Mouse (Mus musculus) liver, embryonic 14.5 days (tissue): ENCODE data around the gene Ncam1. TPM values are rescaled to one million over a fixed set of nuclear protein-coding genes. Genes with fewer than 3 reads are reported as not detected.

Experiments used
- ATAC-seq: fragments of 200-750 bp; cut with Nextera tagmentation; 2 replicates; pipeline ENCODE4 v1.8.0; 2017; ENCODE audit warnings: moderate number of reproducible peaks, mild to moderate bottlenecking, moderate library complexity; ENCODE audit not compliant: insufficient read depth
- DNase-seq, 3 experiments: peaks; one replicate each; pipeline ENCODE4 v3.0.0-alpha.2; 2012 to 2013; ENCODE audit warnings: low read depth in 3 of 3, low spot score in 3 of 3
- H3K27ac ChIP-seq: fragments of 300-500 bp; sonication (generic); 2 replicates; pipeline ENCODE4 v1.5.1; 2014; ENCODE audit warnings: moderate library complexity, mild to moderate bottlenecking, control low read depth, inconsistent platforms
- H3K27me3 ChIP-seq: fragments of 300-500 bp; sonication (generic); 2 replicates; pipeline ENCODE4 v1.6.1; 2014; ENCODE audit warnings: mild to moderate bottlenecking, low read length, moderate library complexity; ENCODE audit not compliant: control insufficient read depth, insufficient read depth
- H3K36me3 ChIP-seq: fragments of 300-500 bp; sonication (generic); replicated peaks from 2 replicates; pipeline ENCODE4 v1.6.1; 2014; ENCODE audit warnings: low read depth; ENCODE audit not compliant: control insufficient read depth, insufficient read depth
- H3K4me1 ChIP-seq, 2 experiments: fragments of 200-500 bp in 1 of 2; fragments of 300-500 bp in 1 of 2; sonication (generic) in 1 of 2; replicated peaks; 2 replicates each; pipeline ENCODE4 v1.6.1; 2012 to 2014; ENCODE audit warnings: antibody characterized with exemption in 1 of 2, inconsistent platforms in 1 of 2, low read length in 1 of 2; ENCODE audit not compliant: control insufficient read depth in 2 of 2, insufficient read depth in 2 of 2
- H3K4me2 ChIP-seq: fragments of 300-500 bp; sonication (generic); 2 replicates; pipeline ENCODE4 v1.6.1; 2014; ENCODE audit warnings: low read depth, mild to moderate bottlenecking, control low read depth, moderate library complexity
- H3K4me3 ChIP-seq, 2 experiments: fragments of 200-500 bp in 1 of 2; fragments of 300-500 bp in 1 of 2; sonication (generic) in 1 of 2; 2 replicates each; pipeline ENCODE4 v1.5.1; 2012 to 2014; ENCODE audit warnings: low read depth in 2 of 2, low read length in 2 of 2, mild to moderate bottlenecking in 2 of 2, control low read depth in 1 of 2, inconsistent platforms in 1 of 2, moderate library complexity in 1 of 2; ENCODE audit not compliant: insufficient read depth in 1 of 2
- H3K9ac ChIP-seq: fragments of 300-500 bp; sonication (generic); replicated peaks from 2 replicates; pipeline ENCODE4 v1.6.1; 2014; ENCODE audit warnings: mild to moderate bottlenecking, control low read depth, moderate library complexity
- H3K9me3 ChIP-seq: fragments of 300-500 bp; sonication (generic); 2 replicates; pipeline ENCODE4 v1.6.1; 2016; ENCODE audit warnings: low read length, mixed read lengths; ENCODE audit not compliant: control insufficient read depth
- CTCF ChIP-seq: IDR thresholded peaks from 2 replicates; pipeline ENCODE4 v1.5.1; 2016; ENCODE audit warnings: antibody characterized with exemption, low read depth, control low read depth
- EP300 ChIP-seq: IDR thresholded peaks from 2 replicates; pipeline ENCODE4 v1.6.1; 2016; ENCODE audit warnings: antibody characterized with exemption, low read depth
- WGBS: fragments of 180-500 bp; shearing (Covaris S2); extraction: QIAGEN DNeasy Blood & Tissue Kit; methylation state at CpG from one replicate; pipeline ENCODE4 v1.1.7; 2014; ENCODE audit not compliant: insufficient replicate concordance; 5-methylcytosine and 5-hydroxymethylcytosine counted together
- polyA plus RNA-seq, 2 experiments: library from polyadenylated mRNA; depleted of rRNA in 1 of 2; stranded (reverse) in 1 of 2; unstranded in 1 of 2; fragments of >200 nt; fragmentation: Nextera tagmentation in 1 of 2; extraction: Ambion mirVana in 1 of 2; gene quantifications; 2 replicates each; pipeline versions ENCODE4 v1.2.1 to v1.2.3; 2012 to 2014

The Ncam1 gene
- polyA plus RNA-seq, 2 experiments: 0.60 to 1.9 TPM

- Histone ChIP-seq H3K27ac (no peak overlapping the region), H3K4me3 (no peak overlapping the region), H3K4me1 (no peaks in the 10 kb centered on the region), H3K27me3 (peaks cover 20% of the 10 kb centered on the region), H3K9me3 (no peaks in the 10 kb centered on the region), H3K4me2 (no peak overlapping the region), H3K36me3 (no peaks in the 10 kb centered on the region), H3K9ac (no peak overlapping the region)
- DNase-seq: no peak
- TF ChIP-seq EP300 (no peak), CTCF (no peak)
- no peak for ATAC-seq
- 44% methylated on average over 2 of the region's 2 CpGs for WGBS
These were observed 5.5 kb downstream of the Ncam1 start for GRCm38 (mm10) chr9:49793241-49793640.

- no peak for DNase-seq
- H3K9ac ChIP-seq: no peak overlapping the region
- H3K4me2 ChIP-seq: no peak overlapping the region
- no peaks in the 10 kb centered on the region for H3K9me3 ChIP-seq
- no peak for ATAC-seq
- H3K4me1 ChIP-seq: no peaks in the 10 kb centered on the region
- 53% methylated on average over 4 of the region's 4 CpGs for WGBS
- H3K27me3 ChIP-seq: peaks cover 14% of the 10 kb centered on the region
- H3K4me3 ChIP-seq: no peak overlapping the region
- no peak for TF ChIP-seq EP300
- no peak for TF ChIP-seq CTCF
- no peaks in the 10 kb centered on the region for H3K36me3 ChIP-seq
- no peak overlapping the region for H3K27ac ChIP-seq
These were observed 6.1 kb downstream of the Ncam1 start for GRCm38 (mm10) chr9:49792646-49793045.

- H3K4me1 ChIP-seq: no peaks in the 10 kb centered on the region
- 56% methylated on average over 9 of the region's 9 CpGs for WGBS
- no peak overlapping the region for H3K4me3 ChIP-seq
- no peak for ATAC-seq
- H3K27me3 ChIP-seq: no peaks in the 10 kb centered on the region
- H3K36me3 ChIP-seq: no peaks in the 10 kb centered on the region
- TF ChIP-seq EP300 (no peak), CTCF (no peak)
- H3K27ac ChIP-seq: no peak overlapping the region
- no peak overlapping the region for H3K9ac ChIP-seq
- H3K9me3 ChIP-seq: no peaks in the 10 kb centered on the region
- DNase-seq: no peak
- no peak overlapping the region for H3K4me2 ChIP-seq
These were observed 17.5 kb downstream of the Ncam1 start for GRCm38 (mm10) chr9:49781016-49781772.

DNA sequence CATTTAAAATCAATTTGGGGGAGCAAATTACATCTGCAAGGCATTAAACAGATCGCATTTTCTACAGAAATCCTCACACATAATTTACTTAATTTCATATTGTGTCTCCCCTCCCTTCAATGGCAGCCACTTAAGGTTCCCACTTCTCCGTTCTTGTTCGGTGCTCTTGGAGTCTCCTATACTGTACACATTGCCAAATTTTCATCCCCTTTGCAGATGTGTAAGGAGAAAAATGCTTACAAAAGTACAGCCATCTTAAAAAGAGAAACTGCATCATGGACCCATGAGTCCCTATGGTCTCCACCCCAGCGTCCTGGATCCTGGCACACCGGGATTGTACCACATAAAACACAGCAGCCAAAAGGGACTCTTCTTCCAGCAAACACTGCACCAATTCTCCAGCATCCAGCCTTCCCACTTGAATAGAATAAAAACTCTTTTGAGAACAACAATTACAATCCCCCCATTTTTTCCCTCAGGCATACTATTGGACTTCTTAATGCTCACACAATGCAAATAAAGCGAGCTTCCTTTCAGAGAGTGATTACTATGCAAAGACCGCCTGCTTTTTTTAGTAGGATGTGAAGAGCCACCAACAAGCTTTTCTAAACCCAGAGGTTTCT is 21.6 kb downstream of the Ncam1 start:
- Histone ChIP-seq H3K27ac (no peak overlapping the region), H3K27me3 (no peaks in the 10 kb centered on the region), H3K9me3 (no peaks in the 10 kb centered on the region), H3K36me3 (no peaks in the 10 kb centered on the region), H3K9ac (no peak overlapping the region), H3K4me3 (no peak overlapping the region), H3K4me1 (no peaks in the 10 kb centered on the region), H3K4me2 (no peak overlapping the region)
- TF ChIP-seq CTCF (no peak), EP300 (no peak)
- no peak for ATAC-seq
- DNase-seq: no peak
- WGBS: 60% methylated on average over 7 of the region's 7 CpGs

DNA sequence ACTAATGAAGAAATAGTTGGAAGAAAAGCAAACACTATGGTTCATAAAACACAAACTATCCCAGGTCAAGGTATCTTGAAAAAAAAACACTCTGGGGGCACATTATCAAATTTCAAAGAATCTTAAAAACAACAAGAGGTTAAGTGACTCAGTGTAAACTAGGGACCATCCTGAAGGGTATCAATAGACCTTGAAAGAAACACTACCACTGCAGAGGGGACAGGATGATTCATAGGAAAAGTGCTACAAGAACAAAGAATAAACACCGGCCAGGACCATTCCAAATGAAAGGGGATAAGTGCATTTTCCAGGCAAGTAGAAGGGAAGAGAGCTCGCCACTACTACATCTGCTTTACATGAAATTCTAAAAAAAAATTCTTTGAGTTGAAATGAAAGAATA is 32.1 kb downstream of the Ncam1 start:
- Histone ChIP-seq H3K36me3 (no peaks in the 10 kb centered on the region), H3K9me3 (no peaks in the 10 kb centered on the region), H3K27me3 (no peaks in the 10 kb centered on the region), H3K27ac (no peak overlapping the region), H3K4me3 (no peak overlapping the region), H3K9ac (no peak overlapping the region), H3K4me1 (no peaks in the 10 kb centered on the region), H3K4me2 (no peak overlapping the region)
- ATAC-seq: no peak
- no peak for DNase-seq
- TF ChIP-seq EP300 (no peak), CTCF (no peak)
- 48% methylated on average over 2 of the region's 2 CpGs for WGBS
